Mouse (Mus musculus) intestine, postnatal 0 days (tissue): ENCODE results near the gene Ccdc40. TPM values are rescaled to one million over a fixed set of nuclear protein-coding genes. Genes with fewer than 3 reads are reported as not detected.

Experiments
- ATAC-seq: fragments of 200-750 bp; cut with Nextera tagmentation; 2 replicates; pipeline ENCODE4 v1.8.0; 2017; ENCODE audit warnings: mild to moderate bottlenecking, moderate TSS enrichment, moderate library complexity
- H3K27ac ChIP-seq: fragments of 300-500 bp; sonication (generic); 2 replicates; pipeline ENCODE4 v1.5.1; 2014; ENCODE audit warnings: mild to moderate bottlenecking, low read depth, low read length, moderate library complexity
- H3K27me3 ChIP-seq: fragments of 300-500 bp; sonication (generic); replicated peaks from 2 replicates; pipeline ENCODE4 v1.6.1; 2014; ENCODE audit warnings: low read length, mixed read lengths; ENCODE audit not compliant: control insufficient read depth, insufficient read depth
- H3K36me3 ChIP-seq: fragments of 300-500 bp; sonication (generic); 2 replicates; pipeline ENCODE4 v1.6.1; 2014; ENCODE audit warnings: mild to moderate bottlenecking, moderate library complexity; ENCODE audit not compliant: control insufficient read depth, insufficient read depth
- H3K4me1 ChIP-seq: fragments of 300-500 bp; sonication (generic); replicated peaks from 2 replicates; pipeline ENCODE4 v1.6.1; 2014; ENCODE audit warnings: antibody characterized with exemption, low read length, mixed read lengths; ENCODE audit not compliant: control insufficient read depth, insufficient read depth
- H3K4me2 ChIP-seq: fragments of 300-500 bp; sonication (generic); replicated peaks from 2 replicates; pipeline ENCODE4 v1.6.1; 2014; ENCODE audit warnings: low read depth, mild to moderate bottlenecking, moderate library complexity
- H3K4me3 ChIP-seq: fragments of 300-500 bp; sonication (generic); 2 replicates; pipeline ENCODE4 v1.5.1; 2014; ENCODE audit warnings: low read depth, low read length
- H3K9ac ChIP-seq: fragments of 300-500 bp; sonication (generic); 2 replicates; pipeline ENCODE4 v1.6.1; 2014; ENCODE audit warnings: mild to moderate bottlenecking, low read depth, low read length
- H3K9me3 ChIP-seq: fragments of 300-500 bp; sonication (generic); 2 replicates; pipeline ENCODE4 v1.6.1; 2016; ENCODE audit warnings: mixed run types; ENCODE audit not compliant: control insufficient read depth
- CTCF ChIP-seq: sonication (generic); IDR thresholded peaks from 2 replicates; pipeline ENCODE4 v1.5.1; 2016; ENCODE audit warnings: low read depth, mild to moderate bottlenecking, control low read depth, antibody characterized with exemption, moderate library complexity
- WGBS: fragments of 180-500 bp; shearing (Covaris S2); extraction: QIAGEN DNeasy Blood & Tissue Kit; methylation state at CpG from one replicate; pipeline ENCODE4 v1.1.7; 2014; 5-methylcytosine and 5-hydroxymethylcytosine counted together
- polyA plus RNA-seq: library from polyadenylated mRNA; unstranded; fragments of >200 nt; fragmentation: Nextera tagmentation; extraction: Ambion mirVana; gene quantifications from 2 replicates; pipeline ENCODE4 v1.2.1, GENCODE M21; 2015

Gene Ccdc40
- polyA plus RNA-seq, 1 experiment from 2014 or later = 1.5 TPM

DNA sequence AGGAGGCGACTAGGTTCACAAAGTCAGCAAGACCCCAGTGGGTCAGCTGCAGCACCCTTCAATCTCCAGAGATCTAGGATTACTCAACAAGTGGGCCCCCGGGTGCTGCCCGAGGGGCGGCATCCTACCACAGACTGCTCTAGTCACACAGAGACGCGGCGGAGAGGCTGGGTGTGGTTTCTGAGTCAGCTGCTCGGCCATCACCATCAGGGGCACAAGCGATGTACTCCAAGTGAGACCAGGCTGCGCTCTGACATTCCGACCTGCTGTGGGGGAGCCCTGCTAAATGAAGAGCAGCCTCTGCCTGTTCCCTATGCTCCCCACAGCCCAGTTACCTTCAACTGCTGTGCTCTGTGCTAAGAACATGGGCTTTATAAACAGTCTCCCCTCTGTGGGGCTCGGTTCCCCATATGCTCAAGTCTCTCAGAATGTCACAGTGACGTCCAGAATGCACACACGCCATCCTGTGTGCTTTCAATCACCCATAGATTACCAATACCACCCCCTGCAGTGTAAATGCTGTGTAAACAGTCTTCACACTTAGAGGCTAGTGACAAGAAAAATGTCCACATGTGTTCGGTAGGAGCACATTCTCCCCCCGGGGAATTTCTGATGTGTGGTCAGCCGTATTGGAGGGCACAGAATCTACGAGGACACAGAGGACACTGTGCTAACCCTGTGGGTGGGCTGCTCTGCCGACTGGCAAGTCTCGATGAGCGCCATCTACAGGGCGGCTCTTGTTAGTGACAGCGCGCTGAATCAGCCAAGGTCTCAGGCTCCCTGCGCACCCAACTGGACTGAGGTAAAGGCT, 41.2 kb upstream of the Ccdc40 start:
- TF ChIP-seq CTCF = peak; percentile 85
- Histone ChIP-seq H3K9me3 (no peaks in the 10 kb centered on the region), H3K9ac (no peak overlapping the region), H3K27me3 (no peaks in the 10 kb centered on the region), H3K36me3 (no peaks in the 10 kb centered on the region), H3K4me1 (peaks cover 4% of the 10 kb centered on the region; the same call in 1 of the 2 replicates), H3K4me2 (0 out of 2 replicates have a peak overlapping the region, but pooled peaks have one; percentile 17), H3K27ac (peak overlapping the region; percentile 61), H3K4me3 (no peak overlapping the region)
- WGBS = 40% methylated on average over 25 of the region's 25 CpGs
- ATAC-seq = 0 out of 2 replicates have a peak, but pooled peaks have one; percentile 18

DNA sequence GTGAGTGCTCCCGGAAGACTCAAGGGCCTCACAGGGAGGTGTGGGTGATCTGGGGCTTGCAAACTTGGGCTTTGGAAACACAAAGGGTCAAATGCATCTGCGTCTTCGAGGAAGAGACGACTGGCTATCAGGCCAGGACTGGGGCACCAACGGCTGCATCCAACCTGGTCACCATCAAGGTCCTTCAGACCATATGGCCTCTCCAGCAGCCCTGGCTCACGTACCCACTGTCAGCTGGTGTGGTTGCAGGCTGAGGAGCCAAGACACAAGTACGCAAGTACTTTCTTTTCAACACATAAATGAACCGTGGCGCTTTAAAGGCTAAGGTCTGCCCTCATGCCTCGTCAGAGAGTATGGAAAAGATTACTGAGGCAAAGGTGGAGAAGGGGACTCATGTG, 40.6 kb upstream of the Ccdc40 start:
- Histone ChIP-seq H3K4me2 (0 out of 2 replicates have a peak overlapping the region, but pooled peaks have one; percentile 17), H3K9me3 (no peaks in the 10 kb centered on the region), H3K27me3 (no peaks in the 10 kb centered on the region), H3K4me1 (peaks cover 4% of the 10 kb centered on the region; the same call in 1 of the 2 replicates), H3K9ac (no peak overlapping the region), H3K36me3 (no peaks in the 10 kb centered on the region), H3K4me3 (no peak overlapping the region), H3K27ac (peak overlapping the region; percentile 61)
- TF ChIP-seq CTCF = no peak
- 56% methylated on average over 10 of the region's 10 CpGs for WGBS
- no peak for ATAC-seq

DNA sequence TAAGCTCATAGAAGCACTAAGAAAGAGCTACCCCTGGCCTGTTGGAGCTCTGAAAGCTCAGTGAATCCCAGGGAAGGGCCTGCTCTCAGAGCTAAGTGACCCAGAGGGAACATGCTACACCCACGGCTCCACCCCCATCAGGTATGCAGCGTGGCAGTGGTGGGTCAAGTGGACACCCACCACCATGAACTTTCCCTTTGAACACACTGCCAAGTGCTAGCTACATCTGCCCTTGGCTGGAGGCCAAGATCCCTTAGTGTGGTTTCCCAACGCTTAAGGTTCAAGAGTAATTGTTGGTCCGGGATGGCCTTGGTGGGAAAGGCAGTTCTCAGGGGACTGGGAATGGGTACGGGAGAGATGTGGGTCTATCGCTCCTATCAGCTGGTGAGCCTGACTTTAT, 40.0 kb upstream of the Ccdc40 start:
- H3K36me3 ChIP-seq = no peaks in the 10 kb centered on the region
- H3K27ac ChIP-seq = peak overlapping the region; percentile 60
- H3K4me2 ChIP-seq = no peak overlapping the region
- peaks cover 4% of the 10 kb centered on the region; the same call in 1 of the 2 replicates for H3K4me1 ChIP-seq
- ATAC-seq = peak; percentile 8; the same call in 1 of the 2 replicates
- no peak for TF ChIP-seq CTCF
- no peak overlapping the region for H3K4me3 ChIP-seq
- no peaks in the 10 kb centered on the region for H3K9me3 ChIP-seq
- no peak overlapping the region for H3K9ac ChIP-seq
- H3K27me3 ChIP-seq = no peaks in the 10 kb centered on the region
- WGBS = 27% methylated on average over 6 of the region's 6 CpGs

DNA sequence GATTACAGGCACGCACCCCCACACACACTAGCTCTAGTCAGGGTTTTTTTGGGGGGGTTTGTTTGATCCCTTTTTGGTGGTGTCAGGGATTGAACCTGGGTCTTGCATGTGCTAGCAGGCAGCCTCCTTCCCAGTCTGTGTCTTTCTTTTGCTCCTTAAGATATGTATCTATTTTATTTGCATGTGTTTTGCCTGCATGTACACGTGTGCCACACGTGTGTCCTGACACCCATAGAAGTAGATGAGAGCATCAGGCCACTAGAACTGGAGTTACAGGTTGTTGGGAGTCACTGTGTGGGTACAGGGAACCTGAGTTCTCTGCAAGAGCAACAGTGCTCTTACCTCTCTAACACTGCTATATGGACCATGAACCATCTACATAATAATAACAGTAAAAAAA, 39.1 kb upstream of the Ccdc40 start:
- Histone ChIP-seq H3K4me2 (no peak overlapping the region), H3K4me3 (no peak overlapping the region), H3K9me3 (no peaks in the 10 kb centered on the region), H3K27ac (no peak overlapping the region), H3K27me3 (no peaks in the 10 kb centered on the region), H3K4me1 (peaks cover 4% of the 10 kb centered on the region; the same call in 1 of the 2 replicates), H3K36me3 (no peaks in the 10 kb centered on the region), H3K9ac (no peak overlapping the region)
- WGBS = 95% methylated on average over 3 of the region's 3 CpGs
- no peak for TF ChIP-seq CTCF
- no peak for ATAC-seq

DNA sequence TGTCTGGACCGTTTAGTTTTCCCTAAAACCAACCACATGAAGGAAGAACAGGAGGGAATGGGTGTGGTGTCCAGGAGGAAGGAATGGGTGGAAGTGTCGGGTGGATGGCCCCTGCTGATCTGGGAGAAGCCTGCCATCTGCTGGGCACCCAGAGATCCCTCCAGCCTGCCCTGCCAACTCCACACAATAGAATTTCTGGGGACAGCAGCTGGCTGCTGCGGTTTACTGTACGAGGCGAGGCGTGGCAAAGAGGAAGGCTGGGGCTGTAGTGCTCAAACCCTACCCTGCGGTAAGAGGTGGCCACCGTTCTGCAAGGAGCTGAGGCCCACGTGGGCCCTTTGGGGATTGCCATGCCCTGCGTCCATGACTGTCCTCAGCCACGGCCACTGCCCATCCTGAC, 37.9 kb upstream of the Ccdc40 start:
- peak; percentile 93 for TF ChIP-seq CTCF
- 16% methylated on average over 11 of the region's 11 CpGs for WGBS
- peak; percentile 42 for ATAC-seq
- H3K36me3 ChIP-seq = no peaks in the 10 kb centered on the region
- H3K4me2 ChIP-seq = no peak overlapping the region
- no peak overlapping the region for H3K9ac ChIP-seq
- H3K4me1 ChIP-seq = peaks cover 4% of the 10 kb centered on the region; the same call in 1 of the 2 replicates
- H3K27ac ChIP-seq = no peak overlapping the region
- H3K4me3 ChIP-seq = no peak overlapping the region
- H3K9me3 ChIP-seq = no peaks in the 10 kb centered on the region
- H3K27me3 ChIP-seq = no peaks in the 10 kb centered on the region

DNA sequence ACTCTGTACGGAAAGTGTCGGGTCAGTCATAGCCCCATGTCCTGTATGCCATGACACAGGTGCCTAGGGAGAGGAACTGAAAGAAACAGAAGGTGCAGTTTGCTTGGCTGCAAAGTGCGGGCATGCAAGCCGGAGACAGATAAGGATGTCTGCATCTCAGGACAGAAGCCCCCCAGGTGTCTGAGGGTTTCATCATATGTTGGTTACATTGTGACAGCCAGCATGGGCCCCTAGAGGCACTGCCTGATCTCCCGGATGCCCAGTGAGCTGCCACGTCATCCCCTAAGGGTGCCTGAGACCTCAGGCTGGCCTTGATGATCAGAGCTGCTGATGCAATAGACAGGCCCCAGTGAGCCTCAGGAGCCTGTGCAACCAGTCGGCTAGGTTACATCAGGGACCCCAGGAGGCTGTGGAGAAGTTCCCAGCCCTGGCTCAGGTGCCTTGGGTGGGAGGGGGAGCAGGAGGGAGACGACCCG, 36.7 kb upstream of the Ccdc40 start:
- no peak overlapping the region for H3K4me2 ChIP-seq
- H3K27ac ChIP-seq = no peak overlapping the region
- no peaks in the 10 kb centered on the region for H3K27me3 ChIP-seq
- WGBS = 70% methylated on average over 9 of the region's 9 CpGs
- no peak for TF ChIP-seq CTCF
- H3K4me1 ChIP-seq = peaks cover 4% of the 10 kb centered on the region; the same call in 1 of the 2 replicates
- H3K9me3 ChIP-seq = no peaks in the 10 kb centered on the region
- no peak overlapping the region for H3K4me3 ChIP-seq
- no peaks in the 10 kb centered on the region for H3K36me3 ChIP-seq
- ATAC-seq = no peak
- no peak overlapping the region for H3K9ac ChIP-seq
